Mouse (Mus musculus) liver, embryonic 13.5 days (tissue): ENCODE measurements around the gene Tmem110. TPM values are rescaled to one million over a fixed set of nuclear protein-coding genes. Genes with fewer than 3 reads are reported as not detected.

Experiments
- ATAC-seq: fragments of 200-750 bp; cut with Nextera tagmentation; 2 replicates; pipeline ENCODE4 v1.8.0; 2017; ENCODE audit warnings: low read depth, mild to moderate bottlenecking, moderate number of reproducible peaks, moderate library complexity
- DNase-seq: peaks from one replicate; pipeline ENCODE4 v3.0.0; 2022
- H3K27ac ChIP-seq: fragments of 300-500 bp; sonication (generic); 2 replicates; pipeline ENCODE4 v1.5.1; 2015; ENCODE audit warnings: moderate library complexity, mild to moderate bottlenecking, inconsistent platforms
- H3K27me3 ChIP-seq: fragments of 300-500 bp; sonication (generic); 2 replicates; pipeline ENCODE4 v1.6.1; 2015; ENCODE audit warnings: mild to moderate bottlenecking, inconsistent platforms
- H3K36me3 ChIP-seq: fragments of 300-500 bp; sonication (generic); 2 replicates; pipeline ENCODE4 v1.6.1; 2015; ENCODE audit warnings: mild to moderate bottlenecking, inconsistent platforms
- H3K4me1 ChIP-seq: fragments of 300-500 bp; sonication (generic); replicated peaks from 2 replicates; pipeline ENCODE4 v1.6.1; 2015; ENCODE audit warnings: inconsistent platforms
- H3K4me2 ChIP-seq: fragments of 300-500 bp; sonication (generic); 2 replicates; pipeline ENCODE4 v1.6.1; 2015; ENCODE audit warnings: inconsistent platforms, mild to moderate bottlenecking, moderate library complexity
- H3K4me3 ChIP-seq: fragments of 300-500 bp; sonication (generic); replicated peaks from 2 replicates; pipeline ENCODE4 v1.5.1; 2015; ENCODE audit warnings: mild to moderate bottlenecking, inconsistent platforms
- H3K9ac ChIP-seq: fragments of 300-500 bp; sonication (generic); 2 replicates; pipeline ENCODE4 v1.6.1; 2015; ENCODE audit warnings: mild to moderate bottlenecking, inconsistent platforms
- H3K9me3 ChIP-seq: fragments of 300-500 bp; sonication (generic); replicated peaks from 2 replicates; pipeline ENCODE4 v1.6.1; 2016; ENCODE audit warnings: inconsistent platforms
- WGBS: fragments of 180-500 bp; shearing (Covaris S2); methylation state at CpG from one replicate; pipeline ENCODE4 v1.1.7; 2015; ENCODE audit not compliant: insufficient replicate concordance; 5-methylcytosine and 5-hydroxymethylcytosine counted together
- polyA plus RNA-seq: library from polyadenylated mRNA; unstranded; fragments of >200 nt; fragmentation: Nextera tagmentation; extraction: Ambion mirVana; gene quantifications from 2 replicates; pipeline ENCODE4 v1.2.1, GENCODE M21; 2015

Tmem110 gene
- polyA plus RNA-seq, 1 experiment from 2014 or later, result 11.6 TPM

GRCm38 (mm10) chr14:30907814-30908265 is 82.5 kb downstream of the Tmem110 start:
- H3K27ac ChIP-seq, result peak overlapping the region; percentile 3; the same call in 1 of the 2 replicates
- WGBS, result 44% methylated on average over 3 of the region's 3 CpGs
- peak; percentile 63 for ATAC-seq

GRCm38 (mm10) chr14:30911141-30911540 is 85.8 kb downstream of the Tmem110 start:
- no peak overlapping the region for H3K4me3 ChIP-seq
- ATAC-seq (no peak), DNase-seq (no peak)
- no peak overlapping the region for H3K27ac ChIP-seq
- H3K36me3 ChIP-seq, result no peaks in the 10 kb centered on the region
- peaks cover 13% of the 10 kb centered on the region for H3K4me1 ChIP-seq
- no peaks in the 10 kb centered on the region for H3K9me3 ChIP-seq
- no peak overlapping the region for H3K9ac ChIP-seq
- no peak overlapping the region for H3K4me2 ChIP-seq
- H3K27me3 ChIP-seq, result no peaks in the 10 kb centered on the region
- 73% methylated on average over 8 of the region's 8 CpGs for WGBS

More at GRCm38 (mm10) chr14:30907814-30908265, 82.5 kb downstream of the Tmem110 start:
- Histone ChIP-seq H3K9me3 (no peaks in the 10 kb centered on the region), H3K27me3 (no peaks in the 10 kb centered on the region), H3K4me3 (no peak overlapping the region), H3K4me2 (no peak overlapping the region), H3K9ac (no peak overlapping the region), H3K36me3 (no peaks in the 10 kb centered on the region), H3K4me1 (peaks cover 13% of the 10 kb centered on the region)
- no peak for DNase-seq

- Histone ChIP-seq H3K9ac (no peak overlapping the region), H3K4me2 (no peak overlapping the region), H3K27ac (no peak overlapping the region), H3K9me3 (no peaks in the 10 kb centered on the region), H3K27me3 (no peaks in the 10 kb centered on the region), H3K4me3 (no peak overlapping the region), H3K4me1 (peaks cover 10% of the 10 kb centered on the region), H3K36me3 (no peaks in the 10 kb centered on the region)
- DNase-seq (no peak), ATAC-seq (no peak)
- 70% methylated on average over 8 of the region's 8 CpGs for WGBS
Observed at GRCm38 (mm10) chr14:30912641-30913040, 87.3 kb downstream of the Tmem110 start.

- no peak overlapping the region for H3K4me3 ChIP-seq
- no peak overlapping the region for H3K9ac ChIP-seq
- H3K36me3 ChIP-seq, result no peaks in the 10 kb centered on the region
- no peak overlapping the region for H3K4me2 ChIP-seq
- WGBS, result 64% methylated on average over 5 of the region's 5 CpGs
- DNase-seq (no peak), ATAC-seq (no peak)
- no peak overlapping the region for H3K27ac ChIP-seq
- no peaks in the 10 kb centered on the region for H3K27me3 ChIP-seq
- H3K4me1 ChIP-seq, result peaks cover 2% of the 10 kb centered on the region
- H3K9me3 ChIP-seq, result no peaks in the 10 kb centered on the region
Observed at GRCm38 (mm10) chr14:30913404-30913803, 88.0 kb downstream of the Tmem110 start.

- H3K4me2 ChIP-seq, result no peak overlapping the region
- DNase-seq (no peak), ATAC-seq (no peak)
- no peak overlapping the region for H3K27ac ChIP-seq
- no peaks in the 10 kb centered on the region for H3K9me3 ChIP-seq
- H3K4me1 ChIP-seq, result 0 out of 2 replicates have a peak, but pooled peaks cover 3% of the 10 kb centered on the region
- WGBS, result 58% methylated on average over 1 of the region's 1 CpGs
- no peak overlapping the region for H3K4me3 ChIP-seq
- H3K27me3 ChIP-seq, result no peaks in the 10 kb centered on the region
- H3K9ac ChIP-seq, result no peak overlapping the region
- 0 out of 2 replicates have a peak, but pooled peaks cover 4% of the 10 kb centered on the region for H3K36me3 ChIP-seq
Observed at GRCm38 (mm10) chr14:30916516-30916915, 91.1 kb downstream of the Tmem110 start.

- Histone ChIP-seq H3K9ac (no peak overlapping the region), H3K4me3 (peak overlapping the region; percentile 32; the same call in 1 of the 2 replicates), H3K4me2 (peak overlapping the region; percentile 43), H3K4me1 (0 out of 2 replicates have a peak, but pooled peaks cover 10% of the 10 kb centered on the region), H3K9me3 (no peaks in the 10 kb centered on the region), H3K27me3 (no peaks in the 10 kb centered on the region), H3K36me3 (0 out of 2 replicates have a peak, but pooled peaks cover 4% of the 10 kb centered on the region), H3K27ac (no peak overlapping the region)
- WGBS, result 50% methylated on average over 8 of the region's 8 CpGs
- ATAC-seq (no peak), DNase-seq (no peak)
Observed at GRCm38 (mm10) chr14:30922053-30922670, 96.8 kb downstream of the Tmem110 start.

- no peaks in the 10 kb centered on the region for H3K27me3 ChIP-seq
- H3K4me1 ChIP-seq, result 0 out of 2 replicates have a peak, but pooled peaks cover 10% of the 10 kb centered on the region
- 36% methylated on average over 6 of the region's 6 CpGs for WGBS
- H3K4me3 ChIP-seq, result peak within 1 kb of the TSS; percentile 32
- DNase-seq (no peak), ATAC-seq (peak; percentile 72)
- H3K27ac ChIP-seq, result peak within 1 kb of the TSS; percentile 50
- peak within 1 kb of the TSS; percentile 19 for H3K9ac ChIP-seq
- peak within 1 kb of the TSS; percentile 43 for H3K4me2 ChIP-seq
- H3K9me3 ChIP-seq, result no peaks in the 10 kb centered on the region
- 0 out of 2 replicates have a peak, but pooled peaks cover 4% of the 10 kb centered on the region for H3K36me3 ChIP-seq
Observed at GRCm38 (mm10) chr14:30923375-30924105, 98.2 kb downstream of the Tmem110 start, which contains the start of gene Itih3. Itih3 (minus strand) TSS chr14:30923760.

GRCm38 (mm10) chr14:30925492-30925891 is 100.1 kb downstream of the Tmem110 start:
- Histone ChIP-seq H3K36me3 (no peaks in the 10 kb centered on the region), H3K4me2 (no peak overlapping the region), H3K4me3 (no peak overlapping the region), H3K9me3 (no peaks in the 10 kb centered on the region), H3K9ac (no peak overlapping the region), H3K27ac (no peak overlapping the region), H3K27me3 (no peaks in the 10 kb centered on the region), H3K4me1 (peaks cover 11% of the 10 kb centered on the region)
- DNase-seq (no peak), ATAC-seq (no peak)
- WGBS, result 75% methylated on average over 3 of the region's 3 CpGs

Other genes with a start within 250 kb of the Tmem110 start
- gene Prkcd, start 199.4 kb upstream of the Tmem110 start, polyA plus RNA-seq, result 16.0 and 16.3 TPM in 2 replicates
- 5.1 and 5.4 TPM in 2 replicates for gene Rft1, start 171.2 kb upstream of the Tmem110 start, polyA plus RNA-seq
- gene Sfmbt1, start 110.7 kb upstream of the Tmem110 start, polyA plus RNA-seq, result 13.3 and 15.2 TPM in 2 replicates
- 0.56 and 0.60 TPM in 2 replicates for gene Mustn1, start 53.6 kb downstream of the Tmem110 start, polyA plus RNA-seq
- gene Itih4, start 60.9 kb downstream of the Tmem110 start, polyA plus RNA-seq, result 25.3 and 27.0 TPM in 2 replicates
- gene Itih3, start 98.2 kb downstream of the Tmem110 start, polyA plus RNA-seq, result 114 and 122 TPM in 2 replicates
- gene Itih1, start 117.7 kb downstream of the Tmem110 start, polyA plus RNA-seq, result 22.4 and 27.1 TPM in 2 replicates
- gene Nek4, start 125.8 kb downstream of the Tmem110 start, polyA plus RNA-seq, result 5.6 and 6.7 TPM in 2 replicates
- gene Glt8d1, start 175.8 kb downstream of the Tmem110 start, polyA plus RNA-seq, result 20.3 and 21.5 TPM in 2 replicates
- gene Spcs1, start 176.1 kb downstream of the Tmem110 start, polyA plus RNA-seq, result 306 and 325 TPM in 2 replicates
- 65.7 and 72.4 TPM in 2 replicates for gene Pbrm1, start 193.5 kb downstream of the Tmem110 start, polyA plus RNA-seq
- 133 and 159 TPM in 2 replicates for gene Gnl3, start 193.6 kb downstream of the Tmem110 start, polyA plus RNA-seq